Mouse (Mus musculus) ES-E14 (cell line): Measurements from ENCODE around the gene Cnst. TPM values are rescaled to one million over a fixed set of nuclear protein-coding genes. Genes with fewer than 3 reads are reported as not detected.
A peak's percentile ranks its signal among the peaks of the same experiment; 100 is the strongest.

Source experiments
- DNase-seq: peaks from one replicate; pipeline ENCODE4 v3.0.0-alpha.2; 2013; ENCODE audit warnings: low read depth, low spot score
- H3K27ac ChIP-seq: 2 replicates; pipeline ENCODE4 v1.5.1; 2012; ENCODE audit warnings: low read depth, mild to moderate bottlenecking, low read length, moderate library complexity, mixed read lengths; ENCODE audit not compliant: poor library complexity, insufficient read depth, severe bottlenecking
- H3K36me3 ChIP-seq: 2 replicates; pipeline ENCODE4 v1.6.1; 2012; ENCODE audit warnings: mild to moderate bottlenecking, low read length, moderate library complexity, mixed read lengths; ENCODE audit not compliant: control insufficient read depth, poor library complexity, insufficient read depth, severe bottlenecking
- H3K4me1 ChIP-seq, 2 experiments: fragments of 150-350 bp in 1 of 2; sonication (generic) in 1 of 2; 2 replicates each; pipeline ENCODE4 v1.6.1; 2012; ENCODE audit warnings: low read length in 2 of 2, mild to moderate bottlenecking in 1 of 2, mixed read lengths in 1 of 2; ENCODE audit not compliant: control insufficient read depth in 2 of 2, insufficient read depth in 2 of 2, poor library complexity in 1 of 2
- H3K4me3 ChIP-seq, 2 experiments: fragments of 150-350 bp in 1 of 2; sonication (generic) in 1 of 2; 2 replicates each; pipeline ENCODE4 v1.5.1; 2012; ENCODE audit warnings: low read length in 2 of 2, low read depth in 1 of 2, mild to moderate bottlenecking in 1 of 2, mixed read lengths in 1 of 2; ENCODE audit not compliant: insufficient read depth in 1 of 2, poor library complexity in 1 of 2, severe bottlenecking in 1 of 2
- H3K9ac ChIP-seq: 2 replicates; pipeline ENCODE4 v1.6.1; 2012; ENCODE audit warnings: low read depth, mild to moderate bottlenecking, low read length, mixed read lengths; ENCODE audit not compliant: poor library complexity, insufficient read depth, severe bottlenecking
- H3K9me3 ChIP-seq: fragments of 150-350 bp; sonication (generic); 2 replicates; pipeline ENCODE4 v1.6.1; 2012; ENCODE audit warnings: low read depth, mild to moderate bottlenecking, low read length; ENCODE audit not compliant: control insufficient read depth, insufficient read depth
- CHD2 ChIP-seq: IDR thresholded peaks from 2 replicates; pipeline ENCODE4 v1.6.1; 2014; ENCODE audit warnings: mild to moderate bottlenecking, low read depth, low read length, inconsistent platforms
- HCFC1 ChIP-seq: IDR thresholded peaks from 2 replicates; pipeline ENCODE4 v1.6.1; 2012; ENCODE audit warnings: low read length, inconsistent platforms, borderline replicate concordance; ENCODE audit not compliant: insufficient read depth
- MAFK ChIP-seq: IDR thresholded peaks from 2 replicates; pipeline ENCODE4 v1.6.1; 2014; ENCODE audit warnings: mild to moderate bottlenecking, low read depth, low read length, inconsistent platforms; ENCODE audit not compliant: insufficient read depth
- ZC3H11A ChIP-seq: IDR thresholded peaks from 2 replicates; pipeline ENCODE4 v1.6.1; 2012; ENCODE audit warnings: low read depth, mild to moderate bottlenecking, inconsistent platforms, low read length, borderline replicate concordance
- ZNF384 ChIP-seq: IDR thresholded peaks from 2 replicates; pipeline ENCODE4 v1.6.1; 2012; ENCODE audit warnings: low read depth, low read length, inconsistent platforms
- in situ Hi-C, 2 experiments: fragments of 600-800 bp; cut with MboI; formaldehyde crosslinking; loops; one replicate each; pipeline ENCODE4 v1.15.1; 2025; ENCODE audit warnings: low sequenced_read_pairs in 2 of 2, inconsistent platforms in 1 of 2; ENCODE audit not compliant: unreplicated experiment in 2 of 2
- total RNA-seq: library from RNA; depleted of rRNA; stranded (reverse); fragments of 300-350 nt; gene quantifications from 2 replicates; pipeline ENCODE4 v1.2.3, GENCODE M21; 2012

Cnst gene
- total RNA-seq, 1 experiment = 12.8 TPM

GRCm38 (mm10) chr1:179650284-179650683 lies 104.1 kb downstream of the Cnst start:
- H3K9me3 ChIP-seq = no peaks in the 10 kb centered on the region
- DNase-seq = no peak
- peak overlapping the region in 1 of 2 experiments; percentile 16; a peak in 1 of 4 replicates for H3K4me3 ChIP-seq
- H3K36me3 ChIP-seq = no peaks in the 10 kb centered on the region
- in situ Hi-C loops = no loop called here
- peak overlapping the region; percentile 41; the same call in 1 of the 2 replicates for H3K9ac ChIP-seq
- H3K4me1 ChIP-seq = peaks cover 0 to 7% of the 10 kb centered on the region in 2 experiments; a peak in 1 of 4 replicates
- H3K27ac ChIP-seq = peak overlapping the region; percentile 78
- TF ChIP-seq ZC3H11A = no peak

DNA sequence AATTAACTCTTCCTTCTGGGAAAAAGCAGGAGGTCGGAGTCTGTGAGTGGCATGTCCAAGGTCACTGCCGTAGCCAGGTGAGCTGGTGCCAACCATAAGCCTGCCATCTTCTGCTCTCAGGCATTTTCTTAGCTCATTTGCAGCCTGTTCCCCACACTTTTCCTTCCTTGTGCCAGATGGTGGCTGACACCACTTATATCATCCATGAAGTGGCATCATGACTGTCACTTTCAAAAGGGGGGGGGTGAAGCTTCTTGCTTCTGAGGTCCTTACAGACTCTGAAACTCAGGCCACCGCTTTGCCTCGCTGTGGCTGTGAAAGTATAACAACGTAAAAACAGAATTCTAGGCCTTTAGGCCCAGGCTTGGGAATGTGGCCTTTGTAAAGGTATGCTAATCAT lies 105.1 kb downstream of the Cnst start:
- DNase-seq = no peak
- no peaks in the 10 kb centered on the region for H3K36me3 ChIP-seq
- in situ Hi-C loops = no loop called here
- TF ChIP-seq ZNF384 = no peak
- TF ChIP-seq ZC3H11A = no peak
- TF ChIP-seq CHD2 = no peak
- TF ChIP-seq MAFK = no peak
- TF ChIP-seq HCFC1 = no peak
- peaks cover 0 to 5% of the 10 kb centered on the region in 2 experiments; a peak in 1 of 4 replicates for H3K4me1 ChIP-seq
- 0 out of 2 replicates have a peak overlapping the region, but pooled peaks have one; percentile 49 for H3K9ac ChIP-seq
- peak overlapping the region; percentile 78 for H3K27ac ChIP-seq
- no peak overlapping the region; a peak in 1 of 4 replicates for H3K4me3 ChIP-seq
- H3K9me3 ChIP-seq = no peaks in the 10 kb centered on the region

DNA sequence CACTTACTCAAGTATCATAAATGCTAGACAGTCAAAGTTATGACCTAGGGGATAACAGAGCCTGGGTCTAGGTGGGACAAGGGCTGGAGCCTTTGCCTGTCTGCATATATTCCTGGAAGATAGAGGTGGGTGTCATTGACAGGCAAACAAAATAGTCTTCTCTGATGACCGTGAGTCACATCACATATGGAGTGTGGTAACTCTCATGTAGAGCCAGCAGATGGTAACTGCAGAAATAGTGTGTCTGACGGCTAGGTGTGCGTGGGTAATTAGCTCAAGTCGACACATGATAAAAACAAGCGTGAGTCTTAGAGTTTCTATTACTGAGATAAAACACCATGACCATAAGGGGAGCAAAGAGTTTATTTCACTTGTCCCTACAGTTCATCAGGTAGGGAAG lies 116.9 kb downstream of the Cnst start:
- Histone ChIP-seq H3K9ac (no peak overlapping the region), H3K4me3 (no peak overlapping the region), H3K27ac (no peak overlapping the region), H3K4me1 (no peaks in the 10 kb centered on the region), H3K36me3 (no peaks in the 10 kb centered on the region), H3K9me3 (no peaks in the 10 kb centered on the region)
- TF ChIP-seq ZC3H11A (no peak), MAFK (no peak), ZNF384 (no peak), CHD2 (no peak), HCFC1 (no peak)
- no peak for DNase-seq
- in situ Hi-C loops = no loop called here

DNA sequence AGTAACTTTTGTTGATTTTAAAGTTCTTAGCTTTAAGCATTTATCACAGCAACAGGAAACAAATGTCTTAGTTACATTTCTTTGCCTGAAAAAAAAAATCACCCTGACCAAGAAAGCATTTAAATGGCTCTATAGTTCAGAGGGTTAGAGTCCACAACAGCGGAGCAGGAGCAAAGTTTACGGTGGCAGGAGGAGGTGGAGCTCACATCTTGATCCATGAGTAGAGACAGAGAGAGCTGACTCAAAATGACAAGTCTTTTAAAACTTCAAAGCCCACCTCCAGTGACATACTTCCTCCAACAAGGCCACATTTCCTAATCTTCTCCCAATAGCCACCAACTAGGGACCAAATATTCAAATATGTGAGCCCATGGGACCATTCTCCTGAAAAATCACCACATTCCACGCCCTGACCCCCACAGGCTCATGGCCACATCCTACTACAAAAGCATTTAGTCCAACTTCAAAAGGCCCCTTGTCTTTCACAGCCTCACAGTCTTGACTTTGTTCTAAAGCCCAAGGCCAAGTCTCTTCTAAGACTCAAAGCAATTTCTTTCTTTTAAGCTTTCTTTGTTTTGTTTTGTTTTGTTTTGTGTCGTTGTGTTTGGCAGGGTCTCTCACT lies 118.2 kb downstream of the Cnst start:
- no peak overlapping the region for H3K4me3 ChIP-seq
- DNase-seq = no peak
- H3K9ac ChIP-seq = no peak overlapping the region
- in situ Hi-C loops = no loop called here
- H3K4me1 ChIP-seq = no peaks in the 10 kb centered on the region
- H3K9me3 ChIP-seq = no peaks in the 10 kb centered on the region
- no peaks in the 10 kb centered on the region for H3K36me3 ChIP-seq
- no peak overlapping the region for H3K27ac ChIP-seq
- TF ChIP-seq ZC3H11A (no peak), MAFK (no peak)

GRCm38 (mm10) chr1:179666971-179667370 lies 120.8 kb downstream of the Cnst start:
- Histone ChIP-seq H3K27ac (no peak overlapping the region), H3K4me3 (no peak overlapping the region), H3K4me1 (no peaks in the 10 kb centered on the region), H3K36me3 (no peaks in the 10 kb centered on the region), H3K9me3 (no peaks in the 10 kb centered on the region), H3K9ac (no peak overlapping the region)
- TF ChIP-seq MAFK = no peak
- TF ChIP-seq ZC3H11A = no peak
- TF ChIP-seq ZNF384 = no peak
- TF ChIP-seq CHD2 = no peak
- no peak for TF ChIP-seq HCFC1
- in situ Hi-C loops = no loop called here
- DNase-seq = no peak
